Mouse (Mus musculus) gastrocnemius, adult 2 months (tissue): Measurements from ENCODE around the gene Vti1a. TPM values are rescaled to one million over a fixed set of nuclear protein-coding genes. Genes with fewer than 3 reads are reported as not detected.

Source experiments
- DNase-seq: peaks from one replicate; pipeline ENCODE4 v3.0.0; 2022
- H3K27ac ChIP-seq: fragments of 200-600 bp; 2 replicates; pipeline ENCODE4 v1.8.1; 2022; ENCODE audit warnings: mild to moderate bottlenecking
- H3K4me3 ChIP-seq: fragments of 200-600 bp; 2 replicates; pipeline ENCODE4 v1.8.1; 2022; ENCODE audit warnings: mild to moderate bottlenecking, moderate library complexity
- CTCF ChIP-seq: fragments of 200-600 bp; IDR thresholded peaks from 2 replicates; pipeline ENCODE4 v1.8.1; 2022; ENCODE audit warnings: antibody characterized with exemption, mild to moderate bottlenecking, moderate library complexity
- intact Hi-C: fragments of 180-260 bp; cut with DNase I; formaldehyde crosslinking; loops from one replicate; pipeline ENCODE4 v1.15.1; 2025
- total RNA-seq, 2 experiments: library from RNA; stranded (reverse); gene quantifications; 2 replicates each; pipeline ENCODE4 v1.2.3; 2021

Gene Vti1a
- total RNA-seq, 2 experiments from 2014 or later = 18.9 to 20.3 TPM

DNA sequence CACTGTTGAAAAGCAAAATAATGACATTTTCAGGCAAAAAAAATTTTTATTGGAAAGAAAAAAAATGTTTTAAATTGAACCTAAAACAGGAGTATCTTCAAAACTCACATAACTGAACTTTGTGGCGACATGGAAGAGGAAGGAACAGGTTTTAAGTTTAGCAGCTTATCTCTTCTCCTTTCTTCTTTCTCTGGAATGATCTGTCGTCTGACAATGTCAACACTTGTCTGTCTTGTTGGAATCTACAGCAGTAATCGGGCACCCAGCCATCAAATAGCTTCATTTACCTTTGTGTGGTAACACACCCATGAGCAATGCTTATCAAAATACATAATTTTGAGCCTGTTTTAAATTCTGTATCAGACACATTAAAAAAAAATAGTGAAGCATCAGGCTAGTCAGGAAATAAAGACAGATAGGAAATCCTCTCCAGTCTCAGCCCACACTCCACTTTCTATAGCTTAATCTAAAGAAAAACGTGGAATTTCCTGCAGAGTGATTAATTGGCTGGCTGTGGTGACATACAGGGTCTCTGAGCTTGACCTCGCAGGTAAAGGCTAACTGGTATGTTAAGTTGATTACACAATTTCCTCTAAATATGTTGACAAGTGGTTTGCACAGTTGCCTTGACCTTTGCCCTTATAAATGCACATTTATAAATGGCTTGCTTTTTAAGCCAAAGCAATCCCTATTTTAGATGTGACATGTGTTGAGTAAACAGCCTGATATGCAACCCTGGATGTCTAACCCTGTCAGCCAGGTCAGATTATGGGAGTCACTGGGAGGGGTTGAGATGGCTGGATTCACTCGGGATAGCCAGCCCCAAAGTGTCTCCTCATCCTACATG, 249.7 kb downstream of the Vti1a start:
- Histone ChIP-seq H3K4me3 (no peak overlapping the region), H3K27ac (no peak overlapping the region)
- TF ChIP-seq CTCF = no peak
- intact Hi-C loops = no loop called here
- DNase-seq = no peak

DNA sequence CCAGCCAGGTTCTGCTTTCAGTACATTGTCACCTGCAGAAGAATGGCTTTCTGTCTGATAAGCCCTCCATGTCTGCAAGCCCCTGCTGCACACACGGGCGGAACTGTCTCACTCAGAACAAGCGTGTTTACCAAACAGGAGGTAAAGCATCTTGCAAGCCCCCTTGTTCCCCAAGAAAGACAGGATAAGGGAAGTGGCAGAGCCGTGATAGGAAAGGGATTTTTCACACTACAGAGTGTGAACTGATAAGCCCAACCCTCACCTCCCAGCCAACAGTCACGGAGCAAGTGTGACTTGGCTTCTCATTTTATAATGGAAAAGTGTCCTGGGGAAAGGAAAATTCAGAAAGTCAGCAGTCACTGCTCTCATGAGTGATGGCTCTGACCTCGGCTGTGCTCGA, 253.0 kb downstream of the Vti1a start:
- DNase-seq = no peak
- TF ChIP-seq CTCF = no peak
- H3K4me3 ChIP-seq = no peak overlapping the region
- intact Hi-C loops = no loop called here
- H3K27ac ChIP-seq = no peak overlapping the region

DNA sequence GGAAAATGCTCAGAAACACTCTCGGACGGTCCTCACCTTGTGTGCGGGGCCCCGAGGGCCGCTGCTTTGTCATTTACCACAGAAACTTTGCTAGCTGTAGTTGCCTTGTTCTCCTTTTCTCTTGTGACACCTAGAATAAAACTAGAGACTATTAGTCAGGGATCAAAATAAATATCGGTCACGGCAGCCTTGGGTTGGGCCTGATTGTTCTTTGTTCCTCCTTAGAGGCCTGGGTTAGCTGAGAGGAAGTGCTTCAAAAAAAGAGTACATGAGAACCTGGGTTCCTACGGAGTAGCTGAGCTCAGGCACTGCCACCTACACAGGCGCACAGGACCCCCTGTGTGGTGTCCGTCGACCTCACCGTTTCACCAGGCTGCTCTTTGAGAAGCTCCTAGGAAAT, 253.8 kb downstream of the Vti1a start:
- H3K4me3 ChIP-seq = no peak overlapping the region
- no peak overlapping the region for H3K27ac ChIP-seq
- intact Hi-C loops = no loop called here
- DNase-seq = no peak
- TF ChIP-seq CTCF = no peak

DNA sequence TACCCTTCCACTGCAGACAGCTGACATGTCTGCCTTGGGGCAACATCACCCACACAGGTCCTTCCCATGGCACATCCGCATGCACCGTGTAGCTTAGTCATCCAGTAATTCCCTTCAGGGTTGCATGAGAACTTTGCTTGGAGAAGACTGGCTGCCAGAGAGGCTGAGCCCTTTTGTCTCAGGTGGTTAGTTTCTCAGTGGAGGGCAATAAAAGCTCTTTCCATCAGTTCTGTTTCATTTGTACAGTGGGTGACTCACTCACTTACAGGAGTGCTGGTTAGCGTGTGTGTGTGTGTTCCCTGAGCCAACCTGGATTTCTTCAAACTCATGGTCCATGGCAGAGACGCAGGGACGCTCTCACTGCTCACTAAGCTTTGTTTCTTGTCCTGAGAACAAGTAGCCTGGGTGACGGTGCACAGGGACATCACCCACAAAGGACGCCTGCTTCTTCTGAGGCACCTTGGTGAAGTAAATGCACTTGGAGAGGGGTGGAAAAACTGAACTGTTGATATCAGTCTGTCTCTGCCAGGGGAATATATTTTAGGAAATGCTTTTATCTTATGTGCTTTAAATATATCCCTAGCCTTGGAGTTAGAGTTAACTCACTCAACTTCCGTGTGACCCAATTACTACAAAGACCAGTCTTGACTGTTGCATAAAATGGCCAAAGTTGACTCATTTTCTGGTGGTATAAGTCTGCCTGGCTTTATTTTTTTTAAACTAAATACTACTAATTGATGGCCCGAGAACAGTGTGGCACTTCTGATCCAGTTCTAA, 254.6 kb downstream of the Vti1a start:
- no peak for DNase-seq
- no peak for TF ChIP-seq CTCF
- Histone ChIP-seq H3K27ac (no peak overlapping the region), H3K4me3 (no peak overlapping the region)
- intact Hi-C loops = no loop called here

DNA sequence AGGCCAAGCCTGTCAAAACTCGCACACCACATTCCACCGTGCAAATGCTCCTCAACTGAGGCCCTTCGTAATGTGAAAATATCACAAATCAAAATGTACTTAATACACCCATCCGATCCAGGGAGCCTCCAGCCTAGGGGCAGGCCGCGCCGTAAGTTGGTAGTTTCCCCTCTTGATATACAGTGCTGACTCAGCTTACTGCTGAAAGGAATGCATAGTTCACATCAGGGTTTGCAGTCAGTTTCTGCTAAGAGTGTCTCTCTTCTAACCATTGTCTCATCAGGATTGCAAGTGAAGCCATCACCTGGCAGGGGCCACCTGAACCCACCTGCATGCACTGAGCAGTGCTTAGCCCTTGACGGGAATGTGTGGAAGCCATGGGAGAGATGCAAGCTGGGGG, 255.4 kb downstream of the Vti1a start:
- DNase-seq = no peak
- TF ChIP-seq CTCF = no peak
- intact Hi-C loops = no loop called here
- Histone ChIP-seq H3K4me3 (no peak overlapping the region), H3K27ac (no peak overlapping the region)

DNA sequence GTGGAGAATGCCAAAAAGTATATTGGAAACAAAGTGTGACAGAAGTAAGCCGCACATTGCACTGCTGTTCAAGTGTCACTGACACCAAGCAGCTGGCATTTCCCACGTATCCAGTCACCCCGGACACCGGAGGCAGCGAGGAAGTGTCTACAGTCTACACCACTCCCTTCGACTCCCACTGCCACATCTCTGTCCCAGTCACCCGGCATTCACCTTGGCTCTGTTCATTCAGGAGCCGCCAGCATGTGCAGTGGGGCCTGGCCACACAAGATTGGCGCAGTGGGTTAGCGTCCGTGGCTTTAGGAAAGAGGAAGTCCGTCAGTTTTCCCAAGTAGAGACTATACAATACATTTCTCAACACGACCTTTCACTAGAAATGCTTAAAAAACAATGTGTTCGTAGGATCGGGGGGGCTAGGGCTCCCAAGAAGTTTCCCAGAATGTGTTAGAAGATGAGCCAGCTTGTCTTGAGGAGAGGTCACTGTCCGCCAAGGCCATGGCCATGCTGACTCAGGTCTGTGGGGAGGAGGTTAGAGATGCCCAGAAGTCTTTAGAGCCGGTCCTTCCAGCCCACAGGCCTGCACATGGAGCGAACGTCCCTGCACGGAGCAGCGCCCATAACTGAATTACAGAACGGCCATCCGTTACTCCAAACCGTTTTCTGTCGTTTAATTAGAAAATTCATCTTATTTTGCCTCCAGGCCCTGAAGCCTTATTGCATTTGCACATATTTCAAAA, 261.4 kb downstream of the Vti1a start:
- no peak for TF ChIP-seq CTCF
- no peak for DNase-seq

DNA sequence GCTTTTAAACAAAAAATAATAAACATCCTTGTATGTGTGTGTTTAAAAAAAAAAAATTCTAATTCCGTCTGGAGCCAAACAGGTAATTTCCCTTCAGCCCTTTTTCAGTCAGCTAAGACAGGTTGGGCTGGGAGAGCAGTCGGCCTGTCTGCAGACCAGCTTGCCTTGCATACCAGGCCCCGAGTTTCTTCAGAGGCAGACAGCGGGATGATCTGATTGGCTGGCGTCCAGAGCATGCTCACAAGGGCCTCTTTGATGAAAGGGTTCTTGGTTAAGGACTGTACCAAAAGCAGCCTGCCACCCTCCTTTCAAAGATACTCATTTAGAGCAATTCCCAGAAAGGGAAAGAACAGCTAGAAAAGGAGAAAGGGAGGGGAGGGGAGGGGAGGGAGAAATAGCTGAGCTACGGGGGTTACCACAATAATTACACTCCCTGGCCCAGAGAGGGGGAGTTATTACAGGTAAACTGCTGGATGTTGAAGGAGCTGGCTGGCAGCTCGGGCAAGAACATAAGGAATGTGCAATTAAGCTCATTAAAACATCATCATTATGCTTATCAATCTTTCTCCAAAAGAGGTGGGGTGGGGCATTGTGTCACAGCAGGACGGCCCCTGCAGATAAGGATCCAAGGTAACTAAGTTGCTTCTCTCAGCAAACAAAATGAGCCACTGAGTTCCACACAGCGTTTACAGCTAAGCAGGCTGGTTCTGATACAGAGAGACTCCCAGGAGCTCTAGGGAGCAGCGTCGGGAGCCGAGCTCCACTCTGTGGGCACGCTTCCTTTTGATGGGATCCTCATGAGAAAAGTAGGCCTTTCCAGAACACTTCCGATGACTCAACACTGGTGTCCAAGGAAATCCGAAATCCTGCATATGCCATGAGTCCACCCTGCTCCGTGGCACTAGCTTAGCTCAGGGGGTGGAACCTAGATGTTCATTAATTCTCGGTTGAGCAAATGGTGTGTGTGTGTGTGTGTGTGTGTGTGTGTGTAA, 262.3 kb downstream of the Vti1a start:
- no peak overlapping the region for H3K27ac ChIP-seq
- no peak for TF ChIP-seq CTCF
- no peak overlapping the region for H3K4me3 ChIP-seq
- no peak for DNase-seq
- intact Hi-C loops = no loop called here

More for the DNA sequence above, 261.4 kb downstream of the Vti1a start:
- H3K4me3 ChIP-seq = no peak overlapping the region
- intact Hi-C loops = no loop called here
- H3K27ac ChIP-seq = no peak overlapping the region

DNA sequence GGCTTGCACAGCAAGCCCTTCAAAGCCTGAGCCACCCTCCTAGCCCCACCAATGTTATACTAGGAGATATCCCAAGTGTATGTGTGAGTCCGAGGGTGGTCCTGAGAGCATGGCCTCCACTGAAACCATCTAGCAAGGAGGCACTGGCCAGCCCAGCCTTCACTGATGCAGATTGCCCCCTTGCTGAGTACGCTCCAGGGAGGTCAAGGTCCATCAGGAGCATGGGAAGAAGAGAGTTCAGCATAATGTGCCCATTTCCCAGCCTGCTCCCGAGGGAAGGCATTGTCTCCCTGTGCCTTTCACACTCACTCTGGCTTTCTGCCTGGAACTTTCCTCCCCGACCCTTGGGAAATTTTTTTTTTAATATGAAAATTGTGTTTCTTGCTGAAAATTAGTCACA, 263.2 kb downstream of the Vti1a start:
- TF ChIP-seq CTCF = no peak
- DNase-seq = no peak
- no peak overlapping the region for H3K4me3 ChIP-seq
- intact Hi-C loops = no loop called here
- H3K27ac ChIP-seq = no peak overlapping the region

DNA sequence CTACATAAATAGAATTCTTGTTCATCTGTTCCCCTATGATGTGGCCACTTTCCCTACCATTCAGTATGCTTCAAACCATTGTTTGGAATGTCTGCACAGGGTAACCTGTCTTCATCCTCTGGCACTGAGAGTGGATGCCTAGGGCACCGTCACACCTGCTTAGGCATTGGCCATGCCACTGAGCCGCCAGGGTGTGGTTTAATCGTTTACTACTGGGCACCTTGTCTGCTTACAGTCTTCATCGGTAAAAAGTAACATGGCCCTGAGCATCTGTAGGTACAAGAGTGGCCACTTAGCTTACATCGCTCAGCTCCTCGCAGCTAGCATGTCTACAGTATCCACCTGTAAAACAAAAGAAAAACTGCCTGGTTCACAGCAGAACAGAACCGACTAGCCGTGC, 264.1 kb downstream of the Vti1a start:
- intact Hi-C loops = no loop called here
- Histone ChIP-seq H3K4me3 (no peak overlapping the region), H3K27ac (no peak overlapping the region)
- DNase-seq = no peak
- no peak for TF ChIP-seq CTCF

DNA sequence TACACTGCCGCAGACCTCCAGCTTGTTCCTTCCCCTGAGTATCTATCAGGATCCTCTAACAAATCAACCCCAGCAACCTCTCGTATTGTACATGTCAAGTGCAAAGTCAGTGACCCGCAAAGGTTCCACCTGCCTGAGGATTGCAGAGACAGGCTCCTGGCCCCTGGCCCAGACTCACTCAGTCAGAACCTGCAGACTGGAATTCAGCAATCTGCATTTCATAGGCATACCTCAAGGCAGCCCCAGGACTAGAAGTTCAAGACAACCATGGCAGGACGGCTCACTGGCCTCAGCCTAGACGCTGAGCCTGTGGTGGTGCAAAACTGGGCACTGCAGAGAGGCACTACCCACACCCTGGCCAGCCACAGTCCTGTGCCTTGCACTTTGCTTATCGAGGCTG, 264.6 kb downstream of the Vti1a start:
- intact Hi-C loops = no loop called here
- no peak for DNase-seq
- Histone ChIP-seq H3K27ac (no peak overlapping the region), H3K4me3 (no peak overlapping the region)
- TF ChIP-seq CTCF = no peak

DNA sequence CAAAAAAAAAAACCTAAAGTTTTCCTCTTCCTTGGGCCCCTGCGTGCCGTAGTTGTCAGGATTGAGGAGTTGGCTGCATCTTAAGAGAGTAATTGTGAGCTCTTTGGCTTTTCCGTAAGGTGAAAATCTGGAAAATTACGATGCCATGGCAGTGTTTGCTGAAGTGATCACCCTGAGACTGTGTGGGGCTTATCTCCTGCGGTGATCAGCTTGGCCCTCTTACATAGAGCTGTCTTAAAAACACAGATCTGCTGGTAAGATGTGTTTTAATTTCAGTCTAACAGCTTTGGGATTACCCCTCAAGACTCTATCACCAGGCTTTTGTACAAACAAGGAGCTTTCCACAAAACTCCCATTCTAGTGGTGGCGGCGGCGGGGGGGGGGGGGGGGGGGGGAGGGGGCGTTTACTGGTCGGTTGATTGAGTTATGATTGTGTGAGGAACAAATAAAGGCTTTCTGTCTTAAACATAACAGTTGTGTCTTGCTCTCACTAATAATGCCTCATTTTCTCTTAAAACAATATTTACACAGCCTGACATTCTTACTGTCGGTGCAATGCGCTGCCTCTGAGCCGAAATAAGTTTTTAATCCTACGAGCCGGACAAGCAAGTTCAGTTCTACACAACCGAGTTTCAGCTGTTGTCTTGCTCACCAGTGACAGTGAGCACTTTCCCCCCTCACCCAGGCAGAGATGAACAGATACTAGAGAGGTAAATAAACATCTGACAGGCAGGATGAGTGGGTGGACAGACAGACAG, 267.0 kb downstream of the Vti1a start:
- TF ChIP-seq CTCF = no peak
- no peak overlapping the region for H3K4me3 ChIP-seq
- intact Hi-C loops = no loop called here
- no peak overlapping the region for H3K27ac ChIP-seq
- DNase-seq = no peak
